Mouse (Mus musculus) midbrain, embryonic 12.5 days (tissue): ENCODE results near the gene Olfr659. TPM values are rescaled to one million over a fixed set of nuclear protein-coding genes. Genes with fewer than 3 reads are reported as not detected.

Experiments used
- ATAC-seq: fragments of 200-750 bp; cut with Nextera tagmentation; 2 replicates; pipeline ENCODE4 v1.8.0; 2017; ENCODE audit warnings: low read depth, moderate TSS enrichment, moderate library complexity; ENCODE audit not compliant: low FRiP score
- H3K27ac ChIP-seq: fragments of 300-500 bp; sonication (generic); replicated peaks from 2 replicates; pipeline ENCODE4 v1.5.1; 2016; ENCODE audit warnings: mild to moderate bottlenecking
- H3K27me3 ChIP-seq: fragments of 300-500 bp; sonication (generic); 2 replicates; pipeline ENCODE4 v1.6.1; 2016; ENCODE audit warnings: mild to moderate bottlenecking
- H3K36me3 ChIP-seq: fragments of 300-500 bp; sonication (generic); 2 replicates; pipeline ENCODE4 v1.6.1; 2016
- H3K4me1 ChIP-seq: fragments of 300-500 bp; sonication (generic); 2 replicates; pipeline ENCODE4 v1.6.1; 2016
- H3K4me2 ChIP-seq: fragments of 300-500 bp; sonication (generic); replicated peaks from 2 replicates; pipeline ENCODE4 v1.6.1; 2016; ENCODE audit warnings: mild to moderate bottlenecking, moderate library complexity
- H3K4me3 ChIP-seq: fragments of 300-500 bp; sonication (generic); 2 replicates; pipeline ENCODE4 v1.5.1; 2016; ENCODE audit warnings: mild to moderate bottlenecking
- H3K9ac ChIP-seq: fragments of 300-500 bp; sonication (generic); replicated peaks from 2 replicates; pipeline ENCODE4 v1.6.1; 2016; ENCODE audit warnings: mild to moderate bottlenecking, moderate library complexity
- H3K9me3 ChIP-seq: fragments of 300-500 bp; sonication (generic); 2 replicates; pipeline ENCODE4 v1.6.1; 2016; ENCODE audit warnings: mild to moderate bottlenecking
- WGBS: fragments of 180-500 bp; shearing (Covaris S2); methylation state at CpG from one replicate; pipeline ENCODE4 v1.1.7; 2016; 5-methylcytosine and 5-hydroxymethylcytosine counted together
- polyA plus RNA-seq: library from polyadenylated mRNA; unstranded; fragments of >200 nt; fragmentation: Nextera tagmentation; extraction: Ambion mirVana; gene quantifications from 2 replicates; pipeline ENCODE4 v1.2.1, GENCODE M21; 2016

Olfr659 gene
- polyA plus RNA-seq = not detected in 2 replicates

DNA sequence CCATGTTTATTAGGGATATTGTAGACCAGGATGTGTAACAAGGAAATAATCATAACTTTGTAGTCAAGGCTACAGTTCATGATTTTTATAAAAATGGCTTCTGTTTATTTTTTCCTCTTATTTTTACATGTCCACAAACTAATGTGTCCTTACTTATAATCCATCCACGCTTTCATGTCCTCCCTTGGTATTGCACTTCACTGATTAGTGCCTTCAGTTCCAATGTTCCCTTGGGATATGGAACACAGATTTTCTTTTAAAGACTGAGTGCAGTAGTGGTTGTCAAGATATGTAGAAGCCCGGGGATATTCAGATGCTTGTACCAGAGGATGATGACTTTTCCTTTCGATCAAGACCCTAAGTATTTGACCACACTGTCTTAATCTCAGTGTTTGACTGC, at the start of gene Olfr659:
Olfr659 (plus strand) TSS at position 301 of the 400 bp plus-strand sequence.
- H3K27ac ChIP-seq = no peak within 1 kb of the TSS
- no peak within 1 kb of the TSS for H3K4me2 ChIP-seq
- H3K9me3 ChIP-seq = no peaks in the 10 kb centered on the region
- no peaks in the 10 kb centered on the region for H3K4me1 ChIP-seq
- no peak within 1 kb of the TSS for H3K9ac ChIP-seq
- H3K27me3 ChIP-seq = no peaks in the 10 kb centered on the region
- H3K4me3 ChIP-seq = no peak within 1 kb of the TSS
- H3K36me3 ChIP-seq = no peaks in the 10 kb centered on the region
- ATAC-seq = no peak
- 84% methylated on average over 3 of the region's 3 CpGs for WGBS

DNA sequence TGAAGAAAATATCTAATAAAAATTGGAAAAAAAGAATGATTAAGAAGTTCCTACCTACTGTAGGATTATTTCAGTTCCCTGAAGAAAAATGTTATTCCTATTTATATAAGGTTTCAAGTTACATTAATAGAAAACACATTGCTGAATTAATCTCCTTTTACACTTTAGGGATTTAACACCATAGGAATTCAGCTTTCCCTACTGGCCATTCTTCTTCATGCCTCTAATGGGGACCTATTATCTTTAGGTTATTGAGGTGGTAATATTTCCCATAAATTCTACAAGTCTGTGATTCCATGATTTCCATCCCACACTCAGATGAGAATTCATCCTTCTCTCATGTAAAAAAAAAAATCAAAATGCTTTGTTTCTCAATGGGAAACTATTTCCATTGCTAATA, 42.1 kb upstream of the Olfr659 start, which contains the start of gene Olfr657:
Olfr657 (plus strand) TSS at position 301 of the 400 bp plus-strand sequence.
- no peak within 1 kb of the TSS for H3K9ac ChIP-seq
- ATAC-seq = no peak
- H3K4me1 ChIP-seq = no peaks in the 10 kb centered on the region
- no peaks in the 10 kb centered on the region for H3K9me3 ChIP-seq
- no peaks in the 10 kb centered on the region for H3K36me3 ChIP-seq
- H3K27me3 ChIP-seq = no peaks in the 10 kb centered on the region
- no peak within 1 kb of the TSS for H3K4me2 ChIP-seq
- H3K27ac ChIP-seq = no peak within 1 kb of the TSS
- H3K4me3 ChIP-seq = no peak within 1 kb of the TSS

- no peaks in the 10 kb centered on the region for H3K27me3 ChIP-seq
- whole genome bisulfite sequencing = 23% methylated on average over 21 of the region's 22 CpGs
- peak within 1 kb of the TSS; percentile 35 for H3K4me3 ChIP-seq
- H3K9me3 ChIP-seq = no peaks in the 10 kb centered on the region
- H3K27ac ChIP-seq = no peak within 1 kb of the TSS
- H3K36me3 ChIP-seq = no peaks in the 10 kb centered on the region
- ATAC-seq = peak; percentile 98
- peak within 1 kb of the TSS; percentile 55 for H3K4me2 ChIP-seq
- H3K9ac ChIP-seq = no peak within 1 kb of the TSS
- H3K4me1 ChIP-seq = no peaks in the 10 kb centered on the region
Measured at GRCm38 (mm10) chr7:104646841-104647482, 19.6 kb upstream of the Olfr659 start, which contains the start of gene Olfr658. Gene Olfr658 (minus strand): TSS chr7:104647305.

- Histone ChIP-seq H3K4me1 (no peaks in the 10 kb centered on the region), H3K27me3 (no peaks in the 10 kb centered on the region), H3K4me3 (no peak within 1 kb of the TSS), H3K9me3 (no peaks in the 10 kb centered on the region), H3K4me2 (no peak within 1 kb of the TSS), H3K9ac (no peak within 1 kb of the TSS), H3K27ac (no peak within 1 kb of the TSS), H3K36me3 (no peaks in the 10 kb centered on the region)
- ATAC-seq = no peak
- WGBS = 90% methylated on average over 2 of the region's 2 CpGs
Measured at GRCm38 (mm10) chr7:104686201-104686600, 19.6 kb downstream of the Olfr659 start, which contains the start of gene Olfr661. Gene Olfr661 (plus strand): TSS chr7:104686501.

Other genes with a start within 250 kb of the Olfr659 start
- 0.56 and 0.94 TPM in 2 replicates for gene Trim30a, start 201.6 kb upstream of the Olfr659 start, polyA plus RNA-seq
- gene Trim30d, start 158.9 kb upstream of the Olfr659 start, polyA plus RNA-seq = 0.30 and 0.42 TPM in 2 replicates
- not detected in 2 replicates for gene Olfr651, start 116.6 kb upstream of the Olfr659 start, polyA plus RNA-seq
- gene Olfr652, start 105.9 kb upstream of the Olfr659 start, polyA plus RNA-seq = not detected in 2 replicates
- gene Olfr653, start 89.4 kb upstream of the Olfr659 start, polyA plus RNA-seq = 0.17 TPM in 1 of 2 replicates, not detected in the other
- gene Olfr654, start 79.7 kb upstream of the Olfr659 start, polyA plus RNA-seq = not detected in 2 replicates
- not detected in 2 replicates for gene Olfr655, start 65.0 kb upstream of the Olfr659 start, polyA plus RNA-seq
- gene Olfr656, start 52.8 kb upstream of the Olfr659 start, polyA plus RNA-seq = not detected in 2 replicates
- gene Olfr657, start 42.0 kb upstream of the Olfr659 start, polyA plus RNA-seq = not detected in 2 replicates
- not detected in 2 replicates for gene Olfr658, start 19.4 kb upstream of the Olfr659 start, polyA plus RNA-seq
- not detected in 2 replicates for gene Olfr661, start 19.7 kb downstream of the Olfr659 start, polyA plus RNA-seq
- not detected in 2 replicates for gene Usp17le, start 110.7 kb downstream of the Olfr659 start, polyA plus RNA-seq
- gene Usp17lb, start 175.8 kb downstream of the Olfr659 start, polyA plus RNA-seq = not detected in 2 replicates
- not detected in 2 replicates for gene Usp17la, start 190.3 kb downstream of the Olfr659 start, polyA plus RNA-seq
- gene Olfr665, start 211.3 kb downstream of the Olfr659 start, polyA plus RNA-seq = not detected in 2 replicates
- gene Olfr666, start 229.2 kb downstream of the Olfr659 start, polyA plus RNA-seq = not detected in 2 replicates